In genomic region chr11:63906552-63907353, GRCm38 (mm10) we compare ENCODE assay signal across 12 mouse cellular contexts. TPM values are rescaled to one million over a fixed set of nuclear protein-coding genes. Genes with fewer than 3 reads are reported as not detected.
DNase-seq lines count a peak whose midpoint lies in the region; ATAC-seq and TF ChIP-seq lines count a peak whose summit lies in the region.
"Had no signal": no experiment of that assay in that cellular context is flagged by ENCODE, and none has a peak within 500 bp of the region (broad histone marks: within the 10 kb centered on the region; RNA-seq: fewer than 3 reads in every experiment).

No protein-coding gene starts in this region.

- H3K4me3 ChIP-seq in kidney, embryonic 15.5 days (replicated peaks) = no peak overlapping the region
- H3K4me3 ChIP-seq in CH12.LX (replicated peaks in 1 of 3; ENCODE audit: low read depth in 2 of 3, low read length in 2 of 3, poor library complexity in 1 of 3) = no peak overlapping the region
- H3K4me3 ChIP-seq in macrophage (ENCODE audit: inconsistent target) = no peak overlapping the region
- H3K4me3 ChIP-seq: midbrain, embryonic 13.5 days had no signal

- in situ Hi-C loops in CH12.LX (cut with MboI; ENCODE audit: low pct_ligation_motif_present, low pct_unique_long_range_greater_than_20kb, low sequenced_read_pairs) = no loop called here

- TF ChIP-seq CTCF in CH12.LX (conservative IDR thresholded peaks at IDR 0.05 in 1 of 2, IDR thresholded peaks at IDR 0.05 in 1 of 2; ENCODE audit: low read depth in 2 of 2, low read length in 2 of 2) = no peak

- peaks cover 64% of the 10 kb centered on the region for H3K27me3 ChIP-seq in kidney, embryonic 15.5 days
- no peaks in the 10 kb centered on the region for H3K27me3 ChIP-seq in CH12.LX (replicated peaks)

- peak; percentile 55; the same call in 1 of the 2 replicates for TF ChIP-seq POLR2A in CH12.LX (IDR thresholded peaks at IDR 0.05; ENCODE audit: low read depth, low read length)

- peak; percentile 99 for TF ChIP-seq EP300 in CH12.LX (IDR thresholded peaks at IDR 0.05; ENCODE audit: low read length)

- H3K36me3 ChIP-seq in kidney, embryonic 15.5 days = no peaks in the 10 kb centered on the region
- H3K36me3 ChIP-seq in CH12.LX (replicated peaks in 1 of 2; ENCODE audit: control insufficient read depth in 1 of 2, insufficient read depth in 1 of 2, low read length in 1 of 2) (peaks cover 0 to 2% of the 10 kb centered on the region in 2 experiments), macrophage (ENCODE audit: inconsistent target) (no peaks in the 10 kb centered on the region)
- H3K36me3 ChIP-seq: G1E; midbrain, embryonic 13.5 days had no signal

- H3K9me3 ChIP-seq in kidney, embryonic 15.5 days (replicated peaks) = no peaks in the 10 kb centered on the region
- no peaks in the 10 kb centered on the region for H3K9me3 ChIP-seq in CH12.LX (replicated peaks; ENCODE audit: low read length)
- H3K9me3 ChIP-seq: G1E; midbrain, embryonic 13.5 days had no signal

- no peak for TF ChIP-seq RAD21 in CH12.LX (IDR thresholded peaks at IDR 0.05; ENCODE audit: low read depth, low read length)

- dilution Hi-C loops in CH12.LX (cut with MboI; ENCODE audit: extremely low pct_ligation_motif_present, extremely low pct_unique_long_range_greater_than_20kb, low sequenced_read_pairs) = no loop called here

- H3K4me2 ChIP-seq in kidney, embryonic 15.5 days = no peak overlapping the region
- peak overlapping the region; percentile 78 for H3K4me2 ChIP-seq in CH12.LX (ENCODE audit: insufficient read depth, low read depth, poor library complexity, severe bottlenecking)
- H3K4me2 ChIP-seq: midbrain, embryonic 13.5 days had no signal

- 0 out of 2 replicates have a peak overlapping the region, but pooled peaks have one; percentile 2 for H3K9ac ChIP-seq in kidney, embryonic 15.5 days
- H3K9ac ChIP-seq in CH12.LX (ENCODE audit: insufficient read depth, low read depth) = peak overlapping the region; percentile 74
- H3K9ac ChIP-seq: midbrain, embryonic 13.5 days had no signal

- H3K79me2 ChIP-seq in CH12.LX (replicated peaks; ENCODE audit: control insufficient read depth, extremely low read depth, insufficient read depth, poor library complexity, severe bottlenecking) = no peaks in the 10 kb centered on the region
- H3K79me2 ChIP-seq in macrophage (ENCODE audit: inconsistent target) = no peaks in the 10 kb centered on the region

- peaks cover 56% of the 10 kb centered on the region for H3K4me1 ChIP-seq in kidney, embryonic 15.5 days
- H3K4me1 ChIP-seq in CH12.LX (ENCODE audit: control insufficient read depth in 1 of 2, insufficient read depth in 2 of 2) = peaks cover 16 to 63% of the 10 kb centered on the region in 2 experiments

- no peak for DNase-seq in kidney, postnatal 10 days
- peak; percentile 87 for DNase-seq in CH12.LX (ENCODE audit: extremely low read depth)
- peak; percentile 55 for DNase-seq in embryo, embryonic 10.5 days (ENCODE audit: low spot score)
- DNase-seq in cerebellum, postnatal 4 days (ENCODE audit: low spot score in 2 of 2) = no peak
- DNase-seq in layer of hippocampus, postnatal 36 days = no peak
- DNase-seq: adrenal gland, postnatal 25 days; right cerebral cortex, postnatal 14 days; thymus, postnatal 36 days had no signal

- 49% methylated on average over 9 of the region's 9 CpGs for WGBS in kidney, embryonic 15.5 days
- 13% methylated on average over 9 of the region's 9 CpGs for WGBS in macrophage (ENCODE audit: missing documents)

- peak; percentile 90 for ATAC-seq in kidney, embryonic 15.5 days (replicated peaks; ENCODE audit: low FRiP score)
- ATAC-seq: midbrain, embryonic 13.5 days had no signal

- 0 out of 2 replicates have a peak overlapping the region, but pooled peaks have one; percentile 62 for H3K27ac ChIP-seq in kidney, embryonic 15.5 days
- H3K27ac ChIP-seq in CH12.LX (ENCODE audit: insufficient read depth, low read depth) (peak overlapping the region; percentile 85), macrophage (peak overlapping the region; percentile 67)
- H3K27ac ChIP-seq: midbrain, embryonic 13.5 days had no signal

TF ChIP-seq in CH12.LX, 34 proteins besides CTCF, POLR2A, EP300 and RAD21:
- TF ChIP-seq MAZ (IDR thresholded peaks at IDR 0.05; ENCODE audit: low read depth, low read length) (0 out of 2 replicates have a peak, but pooled peaks have one; percentile 25), NELFE (IDR thresholded peaks at IDR 0.05; ENCODE audit: low read depth, low read length) (0 out of 2 replicates have a peak, but pooled peaks have one; percentile 17), ZNF384 (IDR thresholded peaks at IDR 0.05; ENCODE audit: low read depth, low read length) (no peak), KAT2A (IDR thresholded peaks at IDR 0.05; ENCODE audit: insufficient replicate concordance, low read length) (no peak), CHD1 (IDR thresholded peaks at IDR 0.05; ENCODE audit: low read depth, low read length) (no peak), ELF1 (IDR thresholded peaks at IDR 0.05; ENCODE audit: low read depth, low read length) (no peak), PAX5 (IDR thresholded peaks at IDR 0.05; ENCODE audit: low read length) (no peak), BHLHE40 (IDR thresholded peaks at IDR 0.05; ENCODE audit: low read depth, low read length) (peak; percentile 64), SMC3 (IDR thresholded peaks at IDR 0.05; ENCODE audit: low read depth, low read length) (no peak), JUN (IDR thresholded peaks at IDR 0.05; ENCODE audit: insufficient read depth, low read depth, low read length) (peak; percentile 60), CHD2 (IDR thresholded peaks at IDR 0.05; ENCODE audit: low read length) (0 out of 2 replicates have a peak, but pooled peaks have one; percentile 32), NRF1 (IDR thresholded peaks at IDR 0.05; ENCODE audit: low read depth, low read length) (no peak), JUND (conservative IDR thresholded peaks at IDR 0.05; ENCODE audit: low read depth, low read length) (peak; percentile 60), USF2 (conservative IDR thresholded peaks at IDR 0.05; ENCODE audit: low read depth, low read length) (no peak), ZC3H11A (IDR thresholded peaks at IDR 0.05; ENCODE audit: low read depth, low read length) (no peak), MEF2A (IDR thresholded peaks at IDR 0.05; ENCODE audit: borderline replicate concordance, low read depth, low read length) (peak; percentile 86), MAX (IDR thresholded peaks at IDR 0.05; ENCODE audit: low read length) (no peak; the same call in 1 of the 2 replicates), IRF4 (IDR thresholded peaks at IDR 0.05; ENCODE audit: low read depth, low read length) (peak; percentile 99), TBP (conservative IDR thresholded peaks at IDR 0.05; ENCODE audit: low read depth, low read length) (peak; percentile 71), ZMIZ1 (IDR thresholded peaks at IDR 0.05; ENCODE audit: low read depth, low read length) (no peak), UBTF (IDR thresholded peaks at IDR 0.05; ENCODE audit: low read depth, low read length) (no peak), ETS1 (conservative IDR thresholded peaks at IDR 0.05; ENCODE audit: low read depth, low read length) (no peak), HCFC1 (IDR thresholded peaks at IDR 0.05; ENCODE audit: low read depth, low read length) (no peak; the same call in 1 of the 2 replicates), E2F4 (IDR thresholded peaks at IDR 0.05; ENCODE audit: insufficient replicate concordance, low read depth, low read length) (no peak), TCF12 (IDR thresholded peaks at IDR 0.05; ENCODE audit: low read depth, low read length) (peak; percentile 38; the same call in 1 of the 2 replicates), POLR2AphosphoS2 (IDR thresholded peaks at IDR 0.05; ENCODE audit: low read depth, low read length) (no peak), SIN3A (IDR thresholded peaks at IDR 0.05; ENCODE audit: low read length) (peak; percentile 39; the same call in 1 of the 2 replicates), MAFK (IDR thresholded peaks at IDR 0.05; ENCODE audit: insufficient replicate concordance, low read length) (no peak), ZKSCAN1 (IDR thresholded peaks at IDR 0.05; ENCODE audit: borderline replicate concordance, low read depth, low read length) (no peak), RCOR1 (conservative IDR thresholded peaks at IDR 0.05; ENCODE audit: low read depth, low read length) (peak; percentile 72), GABPA (IDR thresholded peaks at IDR 0.05; ENCODE audit: insufficient replicate concordance, low read depth, low read length) (no peak), USF1 (IDR thresholded peaks at IDR 0.05; ENCODE audit: low read depth, low read length) (no peak), MXI1 (IDR thresholded peaks at IDR 0.05; ENCODE audit: low read depth, low read length) (0 out of 2 replicates have a peak, but pooled peaks have one; percentile 23), MYC (IDR thresholded peaks at IDR 0.05; ENCODE audit: low read depth, low read length) (peak; percentile 70)

RNA-seq across cellular contexts. Expression of gene Hs3st3b1, which starts 15.3 kb away (rescaled TPM):
- 33.2 and 34.6 TPM in 2 replicates for polyA plus RNA-seq in kidney, embryonic 15.5 days (2015; fragmentation: Nextera tagmentation; extraction: Ambion mirVana)
- total RNA-seq in CH12.LX (2012; rRNA removed) (2.0 TPM in 2 replicates), CH12.LX (2014; rRNA removed) (1.9 and 2.0 TPM in 2 replicates)
- polyA plus RNA-seq in CH12.LX (2012; ENCODE audit: insufficient read length, low read depth) (0.61 and 1.1 TPM in 2 replicates), macrophage (2018) (0.03 TPM in 1 of 3 replicates, not detected in the others)
- total RNA-seq in macrophage (2018; cell fraction: chromatin; rRNA removed) = under 1 TPM in 2 of 26 experiments, not detected in 24; 0.12 to 0.25 TPM
- under 1 TPM in 12 of 26 experiments, not detected in 14; 0.03 to 0.14 (median 0.04) TPM for total RNA-seq in macrophage (2018; cell fraction: cytosol; rRNA removed)
- under 1 TPM in 5 of 26 experiments, not detected in 21; 0.12 to 0.40 (median 0.20) TPM for total RNA-seq in macrophage (2018; cell fraction: nucleus; rRNA removed)
- under 1 TPM; 0.52 to 0.63 TPM for total RNA-seq in layer of hippocampus, postnatal 36 days (2021)
- polyA plus RNA-seq: G1E had no signal

Comparison
In these comparisons a context has a peak if more than half of its experiments do, and no peak if none do; other contexts are left out.
1. DNase-seq: peak in CH12.LX (single experiment) and embryo, embryonic 10.5 days (single experiment); none in kidney, postnatal 10 days (single experiment), cerebellum, postnatal 4 days (0 of 2) and layer of hippocampus, postnatal 36 days (0 of 2).
2. RNA of gene Hs3st3b1, which starts 15.3 kb away (polyA plus RNA-seq): 33.2 to 34.6 TPM in kidney, embryonic 15.5 days; 0.61 to 1.1 TPM in CH12.LX and 0.03 TPM in macrophage; every median in the first group is over 10 times any median in the second.
3. Peak in every context shown above with its lines, with median percentiles within 50 percentile points of each other: H3K27ac ChIP-seq.